Mouse (Mus musculus): Measurements from ENCODE around the gene Arntl. TPM values are rescaled to one million over a fixed set of nuclear protein-coding genes. Genes with fewer than 3 reads are reported as not detected.

The Arntl gene
- total RNA-seq (2023), result 30.1 TPM

GRCm38 (mm10) chr7:113206644-113207470 is at the start of gene Arntl:
Gene Arntl (plus strand): TSS chr7:113207465.

Other genes starting within 250 kb of the Arntl start
- 12.9 TPM for gene Btbd10, start 161.9 kb downstream of the Arntl start, total RNA-seq (2023)
- not detected for gene Pth, start 181.1 kb downstream of the Arntl start, total RNA-seq (2023)

Measured in CD8-positive naive resting alpha-beta T cell, adult 57 days (primary cell).